Mouse (Mus musculus) T-helper 2 cell (primary cell): ENCODE results near the gene Olfr1490.
"Not testable (repeated sequence)": the region's sequence is repeated elsewhere in the genome, so short reads cannot be mapped to it uniquely, and the experiment has no call there.

ENCODE experiments used
- in situ Hi-C: fragments of 300-600 bp; cut with MboI, MseI; formaldehyde crosslinking; loops from one replicate; pipeline ENCODE4 v1.15.1; 2025; ENCODE audit warnings: high pct_unique_total_duplicates

The Olfr1490 gene

DNA sequence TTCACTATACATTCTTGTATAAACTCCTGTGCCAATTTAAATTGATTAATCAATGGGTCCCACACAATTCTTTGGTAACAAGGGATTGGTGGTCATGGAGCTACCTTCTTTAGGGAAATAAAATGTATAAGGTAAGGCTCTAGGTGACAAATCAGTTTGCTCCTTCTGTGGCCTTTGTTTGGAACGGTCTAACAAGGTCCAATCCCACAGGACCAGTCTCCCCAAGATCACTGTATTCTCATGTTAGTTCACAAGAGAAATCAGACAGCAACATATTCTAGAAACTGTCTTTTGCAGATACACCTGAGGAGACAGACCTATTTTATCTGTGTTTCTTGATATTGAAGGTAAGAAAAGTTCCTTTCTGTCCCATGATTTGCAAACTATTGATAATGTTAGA is at the start of gene Olfr1490:
Gene Olfr1490 (plus strand): TSS at position 301 of the 400 bp plus-strand sequence.
- in situ Hi-C loops: no loop called here

- in situ Hi-C loops: not testable (repeated sequence)
Observed at GRCm38 (mm10) chr19:13617075-13617474, 33.8 kb upstream of the Olfr1490 start, which contains the start of gene Olfr1487. Gene Olfr1487, plus strand, starts transcription at chr19:13617375.

DNA sequence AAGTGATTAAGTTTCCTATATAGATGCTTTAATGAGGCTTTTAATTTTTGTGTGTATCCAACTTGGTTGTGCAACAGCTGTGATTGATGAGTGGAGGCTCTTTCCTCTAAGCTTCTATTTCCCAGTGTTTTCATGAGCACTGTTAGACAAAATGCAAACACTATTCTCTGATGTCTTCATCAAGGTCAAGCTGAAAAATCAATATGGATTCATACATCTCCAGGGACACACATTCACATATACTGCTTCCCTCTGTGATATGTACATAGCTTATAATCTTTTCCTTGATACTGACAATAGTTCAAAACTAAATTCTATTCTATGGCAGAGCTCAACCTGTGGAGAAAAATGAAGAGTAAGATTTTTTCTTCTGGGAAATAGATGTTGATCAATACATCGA is 19.6 kb upstream of the Olfr1490 start, which contains the start of gene Olfr1489:
Gene Olfr1489 (plus strand): TSS at position 301 of the 400 bp plus-strand sequence.
- in situ Hi-C loops: no loop called here

GRCm38 (mm10) chr19:13696968-13697367 is 46.1 kb downstream of the Olfr1490 start, which contains the start of gene Olfr1491:
Gene Olfr1491, plus strand, starts transcription at chr19:13697268.
- in situ Hi-C loops: no loop called here
